Mouse (Mus musculus) heart, embryonic 16.5 days (tissue): ENCODE measurements around the gene Abcb4. TPM values are rescaled to one million over a fixed set of nuclear protein-coding genes. Genes with fewer than 3 reads are reported as not detected.
"Not testable (repeated sequence)": the region's sequence is repeated elsewhere in the genome, so short reads cannot be mapped to it uniquely, and the experiment has no call there.

Source experiments
- ATAC-seq: fragments of 200-750 bp; cut with Nextera tagmentation; replicated peaks from 2 replicates; pipeline ENCODE4 v1.8.0; 2017; ENCODE audit warnings: moderate number of reproducible peaks; ENCODE audit not compliant: insufficient read depth, low FRiP score; ENCODE audit errors: extremely low read depth
- H3K27ac ChIP-seq: fragments of 300-500 bp; sonication (generic); 2 replicates; pipeline ENCODE4 v1.5.1; 2014; ENCODE audit warnings: mild to moderate bottlenecking, low read length, control low read depth, moderate library complexity
- H3K27me3 ChIP-seq: fragments of 300-500 bp; sonication (generic); 2 replicates; pipeline ENCODE4 v1.6.1; 2014; ENCODE audit warnings: low read length, mixed read lengths; ENCODE audit not compliant: control insufficient read depth, insufficient read depth
- H3K36me3 ChIP-seq: fragments of 300-500 bp; sonication (generic); 2 replicates; pipeline ENCODE4 v1.6.1; 2014; ENCODE audit not compliant: control insufficient read depth, insufficient read depth
- H3K4me1 ChIP-seq: fragments of 300-500 bp; sonication (generic); 2 replicates; pipeline ENCODE4 v1.6.1; 2014; ENCODE audit warnings: low read length, mixed read lengths; ENCODE audit not compliant: control insufficient read depth, insufficient read depth
- H3K4me2 ChIP-seq: fragments of 300-500 bp; sonication (generic); 2 replicates; pipeline ENCODE4 v1.6.1; 2014; ENCODE audit warnings: low read depth, mild to moderate bottlenecking, control low read depth, low read length
- H3K4me3 ChIP-seq: fragments of 300-500 bp; sonication (generic); 2 replicates; pipeline ENCODE4 v1.5.1; 2014; ENCODE audit warnings: mild to moderate bottlenecking, control low read depth, low read length
- H3K9ac ChIP-seq: fragments of 300-500 bp; sonication (generic); 2 replicates; pipeline ENCODE4 v1.6.1; 2014; ENCODE audit warnings: low read length, control low read depth
- H3K9me3 ChIP-seq: fragments of 300-500 bp; sonication (generic); replicated peaks from 2 replicates; pipeline ENCODE4 v1.6.1; 2016; ENCODE audit warnings: low read length; ENCODE audit not compliant: control insufficient read depth
- WGBS: fragments of 180-500 bp; shearing (Covaris S2); extraction: QIAGEN DNeasy Blood & Tissue Kit; methylation state at CpG from one replicate; pipeline ENCODE4 v1.1.7; 2014; 5-methylcytosine and 5-hydroxymethylcytosine counted together
- polyA plus RNA-seq: library from polyadenylated mRNA; unstranded; fragments of >200 nt; fragmentation: Nextera tagmentation; extraction: Ambion mirVana; gene quantifications from 2 replicates; pipeline ENCODE4 v1.2.1, GENCODE M21; 2015

Abcb4 gene
- polyA plus RNA-seq, 1 experiment from 2014 or later = 0.38 TPM

DNA sequence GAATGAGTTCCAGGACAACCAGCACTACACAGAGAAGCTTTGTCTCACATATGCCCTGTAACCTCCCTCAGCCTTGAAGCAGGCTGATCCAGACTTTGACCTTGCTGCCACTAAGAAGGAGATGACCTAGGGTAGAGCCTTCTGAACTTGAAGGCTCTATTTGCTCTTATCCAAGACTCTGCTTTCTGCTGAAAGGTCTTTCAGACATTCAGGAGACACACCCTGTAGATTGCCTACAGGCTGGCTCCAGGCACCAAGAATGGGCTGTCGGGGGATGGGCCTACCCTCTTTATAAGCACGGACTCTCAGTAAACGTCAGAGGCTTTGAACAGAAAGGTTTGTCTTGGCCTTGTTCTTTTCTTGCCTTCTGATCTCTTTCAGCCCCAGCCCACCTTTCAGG is 113.1 kb downstream of the Abcb4 start:
- not testable (repeated sequence) for H3K4me2 ChIP-seq, H3K4me3 ChIP-seq, H3K9me3 ChIP-seq, H3K9ac ChIP-seq, H3K4me1 ChIP-seq, H3K36me3 ChIP-seq, ATAC-seq, H3K27ac ChIP-seq, H3K27me3 ChIP-seq
- 65% methylated on average over 3 of the region's 3 CpGs for WGBS

Other genes starting within 250 kb of the Abcb4 start
- gene Abcb1a, start 233.6 kb upstream of the Abcb4 start, polyA plus RNA-seq = 0.94 and 1.1 TPM in 2 replicates
- gene Abcb1b, start 95.6 kb upstream of the Abcb4 start, polyA plus RNA-seq = 1.7 and 2.0 TPM in 2 replicates
- 31.1 and 34.8 TPM in 2 replicates for gene Crot, start 103.6 kb downstream of the Abcb4 start, polyA plus RNA-seq
- gene Tmem243, start 207.0 kb downstream of the Abcb4 start, polyA plus RNA-seq = 10.4 and 13.5 TPM in 2 replicates